Mouse (Mus musculus): ENCODE measurements around the gene 1700003H04Rik. TPM values are rescaled to one million over a fixed set of nuclear protein-coding genes. Genes with fewer than 3 reads are reported as not detected.
A peak's percentile ranks its signal among the peaks of the same experiment; 100 is the strongest.

1700003H04Rik gene
- polyA plus RNA-seq, 1 experiment from 2014 or later = not detected

DNA sequence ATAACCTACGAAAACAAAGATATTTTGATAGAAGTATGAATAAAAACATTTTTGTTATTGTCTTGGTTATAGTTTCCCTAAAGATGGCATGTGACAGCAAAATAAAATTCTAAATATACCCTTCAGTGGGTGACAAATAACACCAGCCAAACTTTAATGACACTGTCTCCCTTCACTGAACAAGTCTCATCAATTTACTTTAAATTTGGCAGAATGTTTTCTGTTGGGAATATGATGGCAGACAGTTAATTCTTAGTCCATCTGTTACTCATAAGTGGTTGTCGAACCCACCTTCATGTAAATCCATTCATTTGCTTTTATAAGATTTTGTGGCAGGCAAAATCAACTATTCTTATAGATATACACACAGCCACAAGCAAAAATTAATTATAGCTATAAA, 42.6 kb downstream of the 1700003H04Rik start:
- no peak overlapping the region for H3K4me3 ChIP-seq
- no peak overlapping the region for H3K27ac ChIP-seq (replicated peaks)
- no peak overlapping the region for H3K9ac ChIP-seq
- no peaks in the 10 kb centered on the region for H3K27me3 ChIP-seq
- ATAC-seq (ENCODE audit: low FRiP score, low read depth) = 0 out of 2 replicates have a peak, but pooled peaks have one; percentile 61
- no peak overlapping the region for H3K4me2 ChIP-seq
- H3K9me3 ChIP-seq = no peaks in the 10 kb centered on the region
- WGBS = 61% methylated on average over 2 of the region's 2 CpGs
- no peaks in the 10 kb centered on the region for H3K36me3 ChIP-seq
- no peaks in the 10 kb centered on the region for H3K4me1 ChIP-seq (replicated peaks)

- 51% methylated on average over 1 of the region's 1 CpGs for WGBS
- Histone ChIP-seq H3K4me1 (replicated peaks) (no peaks in the 10 kb centered on the region), H3K4me2 (no peak overlapping the region), H3K36me3 (no peaks in the 10 kb centered on the region), H3K27me3 (no peaks in the 10 kb centered on the region), H3K9me3 (no peaks in the 10 kb centered on the region), H3K9ac (no peak overlapping the region), H3K27ac (replicated peaks) (no peak overlapping the region), H3K4me3 (no peak overlapping the region)
- ATAC-seq (ENCODE audit: low FRiP score, low read depth) = peak; percentile 38; the same call in 1 of the 2 replicates
Observed at GRCm38 (mm10) chr3:124536602-124537001, 44.3 kb downstream of the 1700003H04Rik start.

- Histone ChIP-seq H3K27me3 (no peaks in the 10 kb centered on the region), H3K27ac (replicated peaks) (no peak overlapping the region), H3K36me3 (no peaks in the 10 kb centered on the region), H3K9ac (no peak overlapping the region), H3K4me3 (no peak overlapping the region), H3K4me2 (no peak overlapping the region), H3K4me1 (replicated peaks) (no peaks in the 10 kb centered on the region), H3K9me3 (no peaks in the 10 kb centered on the region)
- ATAC-seq (ENCODE audit: low FRiP score, low read depth) = no peak
- WGBS = 64% methylated on average over 2 of the region's 2 CpGs
Observed at GRCm38 (mm10) chr3:124518786-124519185, 62.1 kb downstream of the 1700003H04Rik start.

Other genes starting within 250 kb of the 1700003H04Rik start
- gene 1700006A11Rik, start 155.1 kb downstream of the 1700003H04Rik start, polyA plus RNA-seq (2015; fragmentation: Nextera tagmentation; extraction: Ambion mirVana) = not detected in 2 replicates